Mouse (Mus musculus) thymus, postnatal 25 days (tissue): Measurements from ENCODE around the gene Zfp330.

Source experiments
- DNase-seq: peaks from one replicate; pipeline ENCODE4 v3.0.0; 2022

The Zfp330 gene

GRCm38 (mm10) chr8:82774093-82774422 lies at the start of gene Zfp330:
TSS of gene Zfp330 (minus strand) at chr8:82774160.
- DNase-seq, result peak; percentile 94

- DNase-seq, result no peak
Measured at GRCm38 (mm10) chr8:82777945-82778344, 4.0 kb upstream of the Zfp330 start.

DNA sequence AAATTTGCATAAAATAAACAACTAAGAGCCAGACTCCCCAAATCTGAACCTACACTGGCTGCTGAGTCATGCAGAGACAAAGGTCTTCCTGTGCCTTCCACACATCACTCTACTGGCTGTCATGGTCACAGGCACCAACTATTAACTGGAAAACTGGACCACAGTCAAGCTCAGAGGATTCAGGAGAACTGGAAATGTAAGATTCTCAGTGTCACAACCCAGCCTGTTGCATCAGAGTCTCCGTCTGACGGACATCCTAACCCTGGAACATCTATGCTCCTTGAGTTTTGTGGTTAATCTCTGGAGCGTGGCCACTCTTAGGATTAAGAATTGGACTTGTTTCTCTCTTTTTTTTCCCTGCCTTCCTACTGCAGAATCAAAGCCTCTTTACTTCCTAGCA lies 3.4 kb upstream of the Zfp330 start:
- DNase-seq, result no peak

GRCm38 (mm10) chr8:82774482-82774881 lies 522 bp upstream of the Zfp330 start:
- peak; percentile 34 for DNase-seq

DNA sequence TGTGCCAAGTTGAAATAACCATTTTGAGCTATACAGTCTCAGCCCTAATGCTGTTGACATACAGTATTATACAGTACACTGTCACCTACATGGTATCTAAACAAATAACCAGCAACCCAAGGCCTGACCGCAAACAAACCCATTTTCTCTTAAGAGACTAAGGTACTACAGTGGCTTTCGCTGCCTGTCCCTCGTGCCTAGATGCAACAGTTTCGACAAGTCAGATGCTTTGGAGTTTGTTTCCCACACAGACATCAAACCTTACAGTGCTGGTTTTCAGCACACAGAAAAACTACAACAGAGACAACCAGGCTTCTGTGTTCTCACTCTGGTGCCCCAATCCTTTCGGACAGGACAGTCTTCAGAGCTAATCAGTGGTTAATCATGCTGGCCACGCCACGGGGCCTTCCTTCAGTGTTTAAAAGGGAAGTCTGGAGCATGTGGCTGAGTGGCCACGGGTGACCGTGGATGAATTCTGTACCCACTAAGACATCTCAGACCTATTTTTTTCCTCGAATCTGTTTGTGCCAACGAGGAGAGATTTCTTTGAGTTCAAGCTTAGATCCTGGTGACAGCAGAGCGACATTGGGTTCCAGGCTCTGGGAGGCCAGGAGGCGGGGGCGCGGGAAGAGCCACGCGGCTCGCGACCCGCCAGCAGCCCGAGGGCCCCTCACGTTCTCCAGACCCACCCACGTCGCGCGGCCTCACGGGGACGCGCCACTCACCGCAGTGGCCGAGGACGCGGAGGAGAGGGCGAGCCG lies 448 bp downstream of the Zfp330 start:
- no peak for DNase-seq

DNA sequence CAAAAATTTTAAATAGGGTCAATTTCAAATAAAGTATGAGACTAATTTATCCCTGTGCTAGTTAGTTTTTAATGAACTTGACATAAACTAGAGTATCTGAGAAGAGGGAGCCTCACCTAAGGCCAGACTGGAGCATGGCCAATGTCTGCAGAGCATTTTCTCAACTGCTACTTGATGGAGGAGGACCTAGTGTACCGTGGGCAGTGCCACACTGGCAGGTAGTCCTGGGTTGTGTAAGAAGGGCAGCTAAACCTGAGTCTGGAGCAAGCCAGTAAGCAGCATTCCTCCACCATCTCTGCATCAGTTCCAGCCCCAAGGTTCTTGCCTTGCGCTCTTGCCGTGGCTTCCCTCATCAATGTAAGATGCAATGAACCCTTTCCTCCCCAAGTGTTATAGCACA lies 3.1 kb downstream of the Zfp330 start:
- DNase-seq, result no peak

DNA sequence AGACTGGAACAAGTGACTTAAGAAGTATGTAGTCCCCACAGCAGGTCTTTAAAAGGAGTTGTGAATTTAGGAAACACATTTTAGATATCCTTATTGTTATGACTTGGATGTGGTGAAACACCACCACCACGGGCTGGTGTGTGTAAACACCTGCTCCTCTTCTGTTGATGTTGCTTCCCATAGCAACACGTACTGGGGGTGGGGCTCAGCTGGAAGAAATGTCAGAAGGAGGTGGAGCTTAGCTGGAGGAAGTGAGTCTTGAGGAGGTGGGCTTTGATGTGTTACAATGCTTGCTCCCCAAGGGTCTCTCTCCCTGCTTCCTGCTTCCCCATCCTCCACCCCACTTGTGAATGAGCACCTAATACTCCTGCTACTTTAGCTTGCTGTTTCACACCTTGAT lies 14.9 kb downstream of the Zfp330 start:
- DNase-seq, result peak; percentile 75

- no peak for DNase-seq
Measured at GRCm38 (mm10) chr8:82754946-82755345, 19.0 kb downstream of the Zfp330 start.

- no peak for DNase-seq
Measured at GRCm38 (mm10) chr8:82746617-82747016, 27.3 kb downstream of the Zfp330 start.

DNA sequence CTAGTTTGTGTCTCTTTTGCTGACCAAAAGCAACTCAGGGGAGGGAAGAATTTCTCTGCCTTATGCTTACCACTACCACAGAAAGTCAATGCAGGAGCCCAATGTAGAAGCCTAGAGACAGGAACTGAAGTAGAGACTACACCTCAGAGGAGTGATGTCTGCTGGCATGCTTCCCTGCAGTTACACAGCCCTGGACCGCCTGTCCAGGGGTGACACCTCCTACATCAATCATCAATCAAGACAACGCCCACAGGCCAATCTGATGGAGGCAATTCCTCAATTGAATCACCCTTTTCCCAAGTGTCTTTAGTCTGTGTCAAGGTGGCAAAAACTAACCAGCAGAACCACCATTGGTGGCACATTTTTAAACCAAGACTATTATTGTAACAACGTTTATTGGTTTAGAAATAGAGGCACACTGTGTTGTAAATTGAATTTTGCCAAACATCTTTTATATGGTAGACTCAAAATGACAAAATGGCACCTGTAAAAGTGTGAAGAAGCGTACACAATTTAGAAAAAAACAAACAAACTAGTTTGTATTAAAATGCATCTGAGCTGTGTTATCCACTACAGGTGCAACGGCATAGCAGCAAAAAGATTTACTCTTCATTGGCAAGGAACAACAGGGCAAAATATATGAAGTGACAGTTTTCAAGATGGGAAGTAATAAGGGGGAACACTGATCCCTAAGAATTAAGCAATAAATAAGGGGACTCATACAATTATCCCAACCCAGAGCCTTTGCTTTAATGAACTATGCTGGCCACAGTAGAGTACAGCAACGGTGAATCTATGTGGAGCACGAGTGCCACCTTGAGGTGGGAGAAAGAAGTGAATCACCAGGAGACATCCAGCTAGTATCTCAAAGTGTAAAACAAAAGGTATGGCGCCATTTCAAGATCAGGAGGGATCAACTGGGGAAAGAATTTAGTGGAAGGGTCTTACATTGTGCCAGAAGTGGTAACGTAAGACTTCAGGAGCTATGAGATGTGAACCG lies 29.8 kb downstream of the Zfp330 start:
- peak; percentile 70 for DNase-seq
